Mouse (Mus musculus): ENCODE results near the gene Pcsk2. TPM values are rescaled to one million over a fixed set of nuclear protein-coding genes. Genes with fewer than 3 reads are reported as not detected.

Gene Pcsk2
- total and polyA plus RNA-seq, 3 experiments: 0.77 to 5.6 (median 4.1) TPM

DNA sequence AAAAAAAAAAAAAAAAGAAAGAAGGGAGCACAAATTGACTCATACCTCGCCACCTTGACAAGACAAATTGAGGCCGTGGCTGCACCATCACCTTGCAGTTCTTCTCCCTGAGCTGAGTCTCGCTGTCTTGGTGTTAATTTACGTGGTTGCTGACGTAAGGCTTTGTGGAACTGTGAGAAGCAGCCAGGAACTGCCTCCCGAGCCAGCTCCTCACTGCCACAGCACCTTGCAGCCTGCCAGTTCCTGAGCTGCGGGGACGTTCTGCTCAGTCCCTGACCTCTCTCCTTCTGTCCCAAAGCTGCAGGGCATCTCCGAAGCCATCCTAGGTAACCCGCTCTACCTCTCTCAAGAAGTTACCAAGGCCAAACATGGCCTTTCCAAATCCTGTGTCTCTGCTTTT is 186.5 kb downstream of the Pcsk2 start:
- DNase-seq: peak; percentile 54

DNA sequence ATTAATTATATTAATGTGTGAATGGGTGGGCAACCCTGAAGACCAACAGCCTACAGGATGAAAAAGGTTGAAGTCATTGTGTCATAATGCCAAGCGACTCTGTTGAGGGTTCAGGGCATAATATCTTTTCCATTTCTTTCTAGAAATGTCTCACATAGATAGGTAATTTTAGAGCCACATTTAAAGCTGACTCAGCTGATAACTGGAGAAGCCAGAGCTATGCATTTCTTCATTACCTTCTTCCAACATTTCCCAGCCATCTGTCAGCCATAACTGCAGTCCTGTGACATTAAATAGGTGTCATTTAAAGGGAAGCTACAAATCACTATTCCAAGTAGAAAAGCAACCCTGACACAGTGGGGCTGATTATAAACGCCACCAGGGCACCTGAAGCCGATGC is 189.5 kb downstream of the Pcsk2 start:
- DNase-seq: no peak

DNA sequence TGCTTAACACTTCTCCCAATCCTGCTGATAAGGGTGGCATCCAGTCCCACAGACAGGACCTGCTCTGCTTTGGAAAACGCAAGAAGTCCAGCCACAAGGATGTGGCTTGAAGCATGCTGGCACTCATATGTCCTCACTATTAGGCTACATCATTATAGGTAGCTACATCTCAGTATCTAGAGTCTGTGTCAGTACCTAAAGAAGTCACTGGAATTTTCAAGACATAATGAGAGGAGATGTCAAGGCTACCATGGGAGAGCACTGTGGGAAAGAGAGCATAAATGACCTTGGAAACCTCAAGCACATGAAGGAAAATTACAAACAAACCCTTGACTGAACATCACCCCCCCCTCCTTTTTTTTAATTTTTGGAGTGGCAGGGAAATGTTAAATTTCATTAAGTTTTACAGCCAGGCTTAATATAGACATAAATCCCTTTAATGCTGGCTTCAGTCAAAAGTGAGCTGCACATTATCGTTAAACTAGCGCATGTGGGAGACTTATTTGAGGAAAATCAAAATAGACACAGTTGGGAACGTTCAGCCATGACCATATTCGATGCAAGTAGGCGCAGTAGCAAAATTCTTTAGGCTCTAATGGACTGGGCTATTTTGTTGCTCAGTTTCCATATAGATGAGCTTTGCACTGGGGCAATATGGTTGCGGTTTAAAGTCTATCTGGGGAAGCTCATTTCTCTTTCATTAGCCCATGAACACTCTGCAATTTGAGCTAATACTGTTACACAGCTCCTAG is 193.7 kb downstream of the Pcsk2 start:
- DNase-seq: no peak

DNA sequence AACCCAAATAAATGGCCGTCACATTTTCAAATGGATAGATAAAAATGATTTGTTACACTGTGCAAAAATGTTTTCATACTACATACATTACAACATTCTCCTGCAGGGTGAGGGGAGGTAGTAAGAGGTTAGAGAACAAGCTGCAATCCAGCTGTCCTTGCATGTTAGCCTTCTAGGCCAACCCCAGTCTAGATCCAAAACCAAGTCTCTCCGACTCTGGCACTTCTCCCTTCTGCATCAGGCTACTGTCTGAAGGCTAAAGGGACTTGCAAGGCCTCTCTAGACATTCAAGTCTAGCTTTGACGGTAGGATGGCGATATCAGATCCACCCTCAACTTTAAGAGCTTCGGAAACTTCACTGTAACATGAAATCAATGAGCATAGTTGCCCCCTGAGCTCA is 196.5 kb downstream of the Pcsk2 start:
- DNase-seq: peak; percentile 57

DNA sequence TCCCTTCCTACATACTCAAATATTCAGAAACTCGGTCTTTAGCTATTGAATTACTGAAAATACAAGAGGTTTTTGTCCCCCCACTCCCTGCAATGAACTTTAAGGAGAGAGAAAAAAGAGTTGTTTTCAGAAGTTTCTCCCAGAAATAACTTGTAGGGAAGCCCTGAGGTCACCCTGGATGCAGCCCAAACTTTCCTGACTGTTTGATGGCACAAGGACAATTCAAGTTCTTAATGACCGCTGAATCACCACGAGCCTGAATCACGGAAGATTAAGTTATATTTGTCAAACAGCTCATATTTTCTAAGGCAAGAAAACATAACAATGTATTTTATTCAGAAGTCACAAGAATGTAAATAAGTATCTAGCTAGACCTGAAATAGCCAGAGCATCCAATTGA is 197.1 kb downstream of the Pcsk2 start:
- peak; percentile 81 for DNase-seq

DNA sequence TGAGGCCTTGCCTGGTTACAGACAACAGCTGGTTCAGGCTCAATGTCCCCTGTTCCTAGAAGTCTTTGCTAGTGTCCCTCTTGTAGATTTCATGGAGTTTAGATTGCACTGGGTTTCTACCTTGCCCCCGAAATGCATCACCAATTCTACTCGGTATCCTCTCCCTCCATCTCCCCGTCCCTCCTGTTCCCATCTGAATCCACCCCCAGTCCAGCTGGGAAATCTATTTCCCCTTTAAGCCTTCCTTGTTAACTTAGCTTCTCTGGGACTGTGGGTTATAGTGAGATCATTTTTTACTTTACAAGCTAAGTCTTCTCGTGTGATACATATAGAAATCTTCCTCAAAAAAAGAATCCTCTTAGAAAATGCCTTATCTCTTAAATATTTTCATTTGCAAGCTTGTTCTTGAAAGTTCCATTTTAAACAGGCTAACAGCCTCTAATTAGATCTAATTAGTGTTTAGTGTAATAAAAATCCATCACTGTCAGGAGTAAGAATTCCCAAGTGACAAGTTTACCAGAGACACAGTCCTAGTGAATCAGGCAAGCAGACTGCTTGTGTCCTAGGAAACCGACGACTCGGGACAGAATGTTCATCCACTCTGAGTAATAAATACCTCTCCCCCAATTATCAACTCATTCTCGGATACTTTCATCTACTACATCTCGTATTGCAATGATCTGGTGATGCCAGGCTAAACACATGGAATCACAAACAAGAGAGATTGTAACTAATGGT is 206.3 kb downstream of the Pcsk2 start:
- no peak for DNase-seq

DNA sequence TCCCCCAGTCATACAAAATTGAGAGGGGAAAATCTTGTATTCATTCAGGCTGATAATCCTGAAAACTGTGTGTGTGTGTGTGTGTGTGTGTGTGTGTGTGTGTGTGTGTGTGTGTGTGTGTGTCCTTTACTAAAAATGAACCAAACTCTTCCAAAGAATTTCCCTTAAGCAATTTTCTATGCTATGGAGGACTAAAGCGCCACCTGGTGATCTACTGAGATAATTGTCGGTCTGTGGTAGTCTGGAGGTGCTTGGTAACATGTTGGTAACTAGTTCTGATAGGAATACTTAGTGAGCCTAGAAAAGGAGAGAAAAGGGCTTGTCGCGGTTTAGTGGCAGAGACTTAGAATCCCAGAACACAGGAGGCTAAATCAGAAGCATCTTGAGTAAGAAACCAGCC is 230.5 kb downstream of the Pcsk2 start:
- peak; percentile 26 for DNase-seq

DNA sequence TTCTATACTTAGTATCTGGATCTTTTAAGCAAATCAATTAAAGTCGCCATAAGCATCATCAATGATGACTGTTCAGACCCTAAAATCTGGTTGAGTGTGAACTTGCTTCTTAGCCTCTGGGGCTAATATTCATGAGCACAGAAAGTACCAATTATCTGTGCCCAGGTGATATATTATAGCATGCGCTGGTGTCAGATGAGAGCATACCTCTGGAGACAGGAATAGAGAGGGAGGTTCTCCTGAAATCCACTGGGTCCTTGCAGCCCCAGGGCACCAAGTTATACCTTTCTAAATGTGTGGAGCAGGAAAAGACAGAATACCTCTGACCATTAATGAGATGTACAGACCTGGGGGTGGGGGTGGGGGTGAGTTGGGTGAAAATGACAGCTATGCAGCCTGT is 234.4 kb downstream of the Pcsk2 start:
- no peak for DNase-seq

DNA sequence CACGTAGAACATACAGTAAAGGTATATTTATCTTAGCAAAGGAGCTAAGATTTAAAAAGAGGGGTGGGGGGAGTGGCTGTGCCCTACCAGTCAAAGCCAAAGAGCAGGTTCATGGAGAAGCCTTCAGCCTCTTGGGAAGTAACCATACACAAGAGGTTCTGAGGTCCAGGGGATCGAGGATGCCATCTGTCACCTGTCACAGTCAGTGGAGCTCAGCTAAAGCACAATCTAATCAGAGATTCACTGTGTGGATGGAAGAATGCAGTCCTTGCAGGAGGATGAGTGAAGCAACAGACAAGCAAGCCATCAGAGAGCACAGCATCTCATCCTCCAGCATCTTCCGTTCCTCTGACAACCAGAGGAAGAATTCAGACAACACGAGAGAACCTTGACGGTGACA is 244.0 kb downstream of the Pcsk2 start:
- DNase-seq: no peak

DNA sequence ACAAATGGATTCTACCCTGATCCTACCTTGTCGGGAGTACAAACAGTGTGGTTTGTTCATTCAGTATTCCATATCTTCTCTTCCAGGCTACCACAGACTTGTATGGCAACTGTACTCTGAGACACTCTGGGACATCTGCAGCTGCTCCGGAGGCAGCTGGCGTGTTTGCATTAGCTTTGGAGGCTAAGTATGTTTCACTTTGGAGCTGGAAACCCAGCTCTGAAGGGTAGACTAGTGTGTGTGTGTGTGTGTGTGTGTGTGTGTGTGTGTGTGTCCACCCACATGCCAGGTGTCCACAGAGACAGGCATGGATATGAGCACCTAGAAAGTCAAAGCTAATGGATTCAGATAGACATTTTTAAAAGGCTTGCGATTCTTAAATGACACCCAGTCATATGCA is 249.9 kb downstream of the Pcsk2 start:
- DNase-seq: no peak

DNA sequence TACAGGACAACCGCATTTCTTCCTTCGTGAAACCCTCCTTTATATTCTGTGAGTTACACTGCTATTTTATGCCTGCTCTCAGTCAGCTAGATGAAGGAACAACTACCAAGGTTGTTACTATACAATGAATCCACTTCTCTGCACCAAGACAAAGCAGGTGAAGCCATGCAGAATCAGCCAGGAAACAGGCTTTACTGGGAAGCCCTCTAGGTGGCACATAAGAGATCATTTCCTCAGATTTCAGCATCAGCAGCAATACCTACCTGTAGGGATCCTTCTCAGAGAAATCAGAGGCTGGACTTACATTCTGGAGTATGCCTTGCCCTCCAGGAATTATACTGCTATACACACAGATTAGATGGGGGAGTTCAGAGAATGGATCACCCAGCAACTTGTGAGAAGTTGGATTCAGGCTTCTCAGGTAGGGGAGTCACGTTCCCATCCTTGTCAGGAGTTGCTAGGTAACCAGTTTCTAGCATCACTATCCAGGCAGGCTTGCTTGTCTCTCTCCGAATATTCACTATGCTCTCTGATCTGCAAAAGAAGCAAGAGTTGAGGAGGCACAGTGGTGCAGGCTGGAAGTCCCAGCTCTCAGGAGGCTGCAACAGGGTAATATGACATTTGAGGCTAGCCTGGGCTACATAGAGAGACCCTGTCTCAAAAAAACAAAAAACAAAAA is 250.5 kb downstream of the Pcsk2 start:
- no peak for DNase-seq

DNA sequence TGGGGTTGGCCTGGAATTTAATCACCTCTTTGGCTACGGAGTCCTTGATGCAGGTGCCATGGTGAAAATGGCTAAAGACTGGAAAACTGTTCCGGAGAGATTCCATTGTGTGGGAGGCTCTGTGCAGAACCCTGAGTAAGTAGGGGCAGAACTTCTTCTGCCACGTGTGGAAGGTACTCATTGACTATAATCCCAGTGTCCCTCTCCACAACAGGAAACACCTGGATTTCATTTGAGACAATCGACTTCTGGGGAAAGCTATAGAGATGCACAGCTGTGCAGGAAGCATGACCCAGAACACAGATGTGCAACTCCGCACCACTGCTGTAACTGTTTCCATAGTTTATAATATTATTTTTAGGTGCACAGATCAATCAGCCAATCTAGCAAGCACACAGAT is 255.1 kb downstream of the Pcsk2 start:
- DNase-seq: no peak

DNA sequence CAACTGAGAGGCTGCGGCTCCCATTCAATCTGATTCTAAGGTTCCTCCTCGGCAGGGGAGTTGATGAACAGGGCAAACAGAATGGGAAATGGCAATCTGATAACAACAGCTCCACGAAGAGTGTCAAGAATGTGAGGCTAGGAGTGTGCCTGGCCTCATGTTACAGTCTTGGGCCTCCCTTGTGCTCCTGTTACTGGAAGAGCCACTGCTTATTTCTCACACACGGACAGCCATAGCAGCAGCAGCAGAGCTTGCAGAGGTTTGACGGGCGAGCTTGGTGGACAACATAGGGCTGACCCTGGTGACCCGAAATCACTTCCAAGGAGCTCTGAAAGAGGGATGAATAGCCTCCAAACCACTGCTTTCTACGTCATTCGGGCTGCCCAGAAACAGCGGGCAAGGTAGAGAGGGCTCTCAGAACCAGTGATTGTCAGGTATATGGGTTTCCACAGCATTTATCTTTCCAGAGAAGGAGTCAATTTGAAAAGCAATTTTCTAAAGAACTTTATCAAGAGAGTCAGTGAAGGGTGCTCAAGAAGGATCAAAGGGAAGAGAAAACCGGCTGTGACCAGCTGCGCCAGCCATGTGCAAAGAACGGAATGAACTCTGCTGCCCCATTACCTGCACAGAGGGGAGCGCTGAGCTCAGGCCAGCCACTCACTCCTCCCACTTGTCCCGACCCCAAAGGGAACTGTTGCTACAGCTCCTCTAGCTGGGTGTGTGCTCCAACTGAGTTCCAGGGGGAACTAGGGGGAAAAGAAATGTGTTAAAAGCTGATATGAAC is 260.4 kb downstream of the Pcsk2 start:
- DNase-seq: no peak

DNA sequence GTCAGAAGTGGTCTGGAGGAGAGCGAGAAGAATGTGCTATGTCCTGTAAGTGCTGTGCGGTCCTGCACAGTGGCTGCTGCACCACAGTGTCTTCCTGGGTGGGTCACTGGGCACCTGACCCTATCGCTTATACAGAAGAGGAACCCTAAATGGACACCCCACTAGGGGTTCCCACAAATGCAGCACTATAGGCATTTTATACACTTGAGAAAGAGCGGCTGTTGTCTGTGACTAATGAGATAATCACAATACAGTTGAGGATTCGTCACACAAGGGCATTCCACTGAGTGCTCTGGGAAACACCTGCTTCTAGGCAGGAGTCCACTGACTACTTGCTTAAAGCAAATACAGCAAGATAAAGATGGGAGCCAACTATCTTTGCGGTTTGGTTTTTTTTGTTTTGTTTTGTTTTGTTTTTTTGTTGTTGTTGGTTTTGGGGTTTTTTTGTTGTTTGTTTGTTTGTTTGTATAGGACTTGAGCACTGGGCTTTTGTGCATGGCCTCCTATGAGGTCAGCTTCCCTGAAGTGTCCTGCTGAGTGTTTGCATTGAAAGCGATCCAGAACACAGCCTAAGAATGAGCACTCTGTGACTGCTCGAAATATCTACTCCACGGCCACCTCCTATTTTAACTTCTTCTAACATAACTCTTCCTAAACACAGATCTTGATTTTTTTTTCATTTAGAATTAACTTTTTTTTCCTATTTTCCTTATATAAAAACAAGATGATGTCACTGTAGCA is 261.1 kb downstream of the Pcsk2 start:
- no peak for DNase-seq

DNA sequence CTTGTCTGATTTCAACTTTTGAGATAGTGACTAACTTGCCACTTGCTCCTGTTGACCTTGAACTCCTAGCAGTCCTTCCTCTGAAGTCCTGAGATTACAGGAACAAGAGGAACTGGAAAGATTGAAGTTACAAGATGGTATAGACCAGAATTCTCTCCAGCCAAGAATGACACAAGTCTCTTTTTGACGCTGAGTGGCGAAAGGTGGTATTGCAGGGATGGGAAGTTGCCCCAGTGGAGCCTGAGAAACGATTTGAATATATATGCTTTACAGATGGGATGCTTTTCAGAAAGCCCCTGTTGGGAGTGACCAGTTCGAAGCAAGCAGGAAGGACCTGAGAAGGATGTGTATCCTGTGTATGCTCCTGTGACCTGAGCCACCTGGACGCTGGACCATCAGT is 262.8 kb downstream of the Pcsk2 start:
- DNase-seq: no peak

DNA sequence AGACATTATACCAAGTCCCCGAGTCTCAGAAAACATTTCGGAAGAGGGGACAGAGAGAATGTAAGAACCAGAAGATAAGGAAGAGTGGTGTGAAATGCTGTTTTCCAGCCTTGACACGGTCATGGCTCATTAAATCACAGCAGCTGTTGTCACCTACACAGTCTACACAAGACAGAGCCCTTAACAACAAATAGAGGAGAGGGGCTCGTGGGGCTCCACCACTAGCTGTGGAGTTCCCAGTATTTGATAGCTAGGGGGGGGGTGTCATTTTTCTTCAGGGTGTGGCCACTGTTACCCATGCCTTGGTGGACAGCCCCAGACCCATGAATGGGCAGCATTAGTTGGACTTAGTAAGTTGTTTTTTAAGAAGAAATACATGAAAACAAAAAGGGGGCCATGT is 266.3 kb downstream of the Pcsk2 start:
- no peak for DNase-seq

DNA sequence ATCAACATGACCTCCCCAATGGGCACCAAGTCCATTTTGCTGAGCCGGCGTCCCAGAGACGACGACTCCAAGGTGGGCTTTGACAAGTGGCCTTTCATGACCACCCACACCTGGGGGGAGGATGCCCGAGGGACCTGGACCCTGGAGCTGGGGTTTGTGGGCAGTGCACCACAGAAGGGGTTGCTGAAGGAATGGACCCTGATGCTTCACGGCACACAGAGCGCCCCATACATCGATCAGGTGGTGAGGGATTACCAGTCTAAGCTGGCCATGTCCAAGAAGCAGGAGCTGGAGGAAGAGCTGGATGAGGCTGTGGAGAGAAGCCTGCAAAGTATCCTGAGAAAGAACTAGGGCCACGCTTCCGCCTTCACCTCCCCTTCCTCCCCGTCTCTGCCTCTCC is 267.5 kb downstream of the Pcsk2 start:
- no peak for DNase-seq

DNA sequence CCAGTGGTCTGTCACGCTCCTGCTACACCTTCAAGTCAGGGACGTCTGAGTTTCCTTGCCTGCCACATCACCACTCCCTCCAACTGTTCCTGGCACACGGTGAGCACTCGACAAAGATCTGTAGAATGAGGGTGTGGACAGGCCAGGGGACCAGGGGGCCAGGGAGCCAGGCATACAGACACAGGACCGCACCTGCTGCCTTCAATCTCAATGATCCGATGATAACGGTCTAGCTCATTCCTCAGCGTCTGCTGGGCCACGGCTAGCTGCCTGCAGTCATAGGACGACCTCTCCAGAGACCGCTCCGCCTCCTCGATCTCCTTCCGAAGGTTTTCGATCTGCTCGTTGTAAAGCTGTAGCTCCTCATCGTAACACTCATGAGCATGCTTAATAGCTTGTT is 285.7 kb downstream of the Pcsk2 start:
- DNase-seq: no peak

DNA sequence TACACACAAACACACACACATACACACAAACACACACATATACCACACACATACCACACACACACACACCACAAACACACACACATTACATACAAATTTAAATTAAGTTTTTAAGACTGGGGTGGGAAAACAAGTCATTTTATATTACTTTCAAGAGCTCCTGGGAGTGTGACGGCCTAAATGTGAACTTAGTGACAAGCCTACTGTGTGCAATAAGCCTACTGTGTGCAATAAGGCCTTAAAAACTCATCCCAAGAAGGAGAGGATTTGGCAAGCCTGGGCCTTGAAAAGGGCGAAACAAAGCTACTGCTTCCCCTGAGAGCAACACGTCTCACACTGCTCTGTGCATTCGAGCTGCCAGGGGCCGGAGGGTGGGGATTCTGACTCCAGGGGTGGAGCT is 286.8 kb downstream of the Pcsk2 start:
- no peak for DNase-seq

DNA sequence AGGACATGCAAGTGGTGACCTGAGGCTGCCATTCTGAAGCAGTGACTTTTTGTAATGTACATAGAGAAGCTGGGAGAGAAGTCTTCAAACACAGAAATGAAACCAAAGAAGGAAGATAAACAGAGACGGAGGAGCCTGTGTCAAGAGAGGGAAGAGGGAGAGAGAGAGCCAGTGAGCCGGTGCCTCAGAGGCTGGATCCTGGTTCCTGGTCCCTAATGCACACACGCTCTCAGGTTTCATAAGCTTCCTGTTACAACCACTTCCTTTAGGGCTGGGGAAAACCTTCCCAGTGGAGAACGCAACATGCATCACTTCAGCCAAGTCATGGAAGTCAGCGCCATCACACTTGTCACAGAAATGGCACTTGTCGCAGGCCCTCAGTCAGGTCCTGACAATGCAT is 288.1 kb downstream of the Pcsk2 start:
- no peak for DNase-seq

DNA sequence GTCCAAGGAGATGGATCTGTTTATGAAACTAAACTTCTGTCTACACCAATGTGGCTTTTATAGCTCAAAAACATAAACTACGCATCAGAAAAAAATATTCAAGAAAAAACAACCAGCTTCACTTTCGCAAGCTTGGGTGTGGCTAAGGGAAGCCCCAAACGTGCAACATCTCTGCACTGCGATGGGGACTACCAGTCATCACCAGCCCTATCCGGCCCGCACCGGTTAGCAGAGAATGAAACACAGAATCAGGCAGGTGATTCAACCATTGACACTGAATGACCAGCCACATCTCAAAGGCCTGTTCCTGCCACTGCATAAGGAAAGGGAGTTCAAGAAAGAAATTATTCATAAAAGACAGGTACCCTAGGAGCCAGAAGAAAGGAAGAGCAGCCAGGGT is 289.9 kb downstream of the Pcsk2 start:
- DNase-seq: no peak

DNA sequence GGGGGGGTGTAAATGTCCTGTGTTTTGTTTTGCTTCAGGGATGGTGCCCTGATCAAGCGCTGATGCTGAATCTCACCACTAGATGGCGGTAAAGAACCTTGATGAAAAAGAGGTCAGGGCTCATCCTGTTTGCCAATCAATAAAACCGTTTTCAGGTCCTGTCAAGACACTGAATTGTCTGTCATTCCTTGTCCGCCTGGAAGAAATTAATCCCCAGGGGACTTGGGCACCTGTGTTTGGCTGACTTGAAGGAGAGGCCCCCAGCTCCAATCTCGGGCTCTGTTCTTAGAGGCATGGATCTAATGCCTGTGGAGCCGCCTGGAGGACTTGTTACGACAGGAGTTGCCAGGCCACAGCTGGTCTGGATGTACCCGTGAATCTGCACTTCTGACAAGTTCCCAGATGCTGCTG is 291.3 kb downstream of the Pcsk2 start:
- DNase-seq: peak; percentile 69

All from adrenal gland, adult 2 months (tissue).